Mouse (Mus musculus) embryonic stem cell, embryonic (primary cell): ENCODE measurements around the gene Gm11444.

Source experiments
- CTCF ChIA-PET, 4 experiments: fragments of 300-600 bp in 2 of 4; fragments of 350-600 bp in 2 of 4; sonication (Branson Sonifier 250); formaldehyde crosslinking; loops; one replicate each; lab custom pipeline; 2022; ENCODE audit warnings: inconsistent platforms in 2 of 4; lab: Charles Lee
- POLR2A ChIA-PET, 4 experiments: fragments of 300-600 bp in 2 of 4; fragments of 350-600 bp in 2 of 4; sonication (Branson Sonifier 250); formaldehyde crosslinking; loops; one replicate each; lab custom pipeline; 2022; ENCODE audit warnings: antibody characterized with exemption in 4 of 4, inconsistent platforms in 1 of 4; lab: Charles Lee

Gene Gm11444

GRCm38 (mm10) chr11:85850233-85850632, at the start of gene Gm11444:
Gene Gm11444, minus strand, starts transcription at chr11:85850333.
- POLR2A ChIA-PET = interaction anchor here in 2 of 4 experiments (0.6 to 1.9 kb wide), 7 partner anchors 10 to 615 kb away, joined by 3 to 8 read pairs (median 4); partner anchors contain the start of gene Appbp2 (in 1 of the 2)
- CTCF ChIA-PET = interaction anchor here (0.6 to 1.7 kb wide), 10 partner anchors 14 to 618 kb away, joined by 3 to 9 read pairs (median 4); no protein-coding TSS in a partner anchor

GRCm38 (mm10) chr11:85896335-85896985, 46.3 kb upstream of the Gm11444 start:
- ChIA-PET POLR2A (interaction anchor here in 1 of 4 experiments (0.9 kb wide), 1 partner anchor 29 kb away, joined by 4 read pairs; no protein-coding TSS in a partner anchor), CTCF (interaction anchor here in 2 of 4 experiments (0.5 to 0.9 kb wide), 2 partner anchors 76 to 1030 kb away, joined by 3 read pairs; no protein-coding TSS in a partner anchor)

- ChIA-PET POLR2A (interaction anchor here in 3 of 4 experiments (0.5 to 2.0 kb wide), 11 partner anchors 8 to 779 kb away, joined by 3 to 6 read pairs (median 3); partner anchors contain the start of genes Ints2 (in 1 of the 3) and Tbx4 (in 1 of the 3)), CTCF (interaction anchor here in 3 of 4 experiments (0.6 to 1.3 kb wide), 3 partner anchors 50 to 1726 kb away, joined by 3 read pairs; no protein-coding TSS in a partner anchor)
Observed at GRCm38 (mm10) chr11:85894731-85895545, 44.8 kb upstream of the Gm11444 start.

- ChIA-PET CTCF (interaction anchor here in 2 of 4 experiments (0.6 kb wide), 2 partner anchors 52 to 1725 kb away, joined by 3 read pairs; no protein-coding TSS in a partner anchor), POLR2A (interaction anchor here in 1 of 4 experiments (0.6 to 2.0 kb wide), 6 partner anchors 9 to 716 kb away, joined by 3 to 6 read pairs (median 3); no protein-coding TSS in a partner anchor)
Observed at GRCm38 (mm10) chr11:85894136-85894530, 44.0 kb upstream of the Gm11444 start.

- POLR2A ChIA-PET = interaction anchor here in 2 of 4 experiments (0.6 to 2.0 kb wide), 5 partner anchors 8 to 716 kb away, joined by 3 to 6 read pairs (median 3); no protein-coding TSS in a partner anchor
- CTCF ChIA-PET = interaction anchor here in 1 of 4 experiments (0.6 kb wide), 1 partner anchor 51 kb away, joined by 3 read pairs; no protein-coding TSS in a partner anchor
Observed at GRCm38 (mm10) chr11:85893400-85894135, 43.4 kb upstream of the Gm11444 start.

- ChIA-PET POLR2A (no interaction called here), CTCF (no interaction called here)
Observed at GRCm38 (mm10) chr11:85892771-85893170, 42.6 kb upstream of the Gm11444 start.

- ChIA-PET POLR2A (interaction anchor here in 2 of 4 experiments (1.1 to 1.5 kb wide), 2 partner anchors 9 to 10 kb away, joined by 6 read pairs; no protein-coding TSS in a partner anchor), CTCF (no interaction called here)
Observed at GRCm38 (mm10) chr11:85891692-85892040, 41.5 kb upstream of the Gm11444 start.

- POLR2A ChIA-PET = interaction anchor here in 3 of 4 experiments (0.7 to 1.5 kb wide), 5 partner anchors 9 to 1926 kb away, joined by 3 to 6 read pairs (median 4); no protein-coding TSS in a partner anchor
Observed at GRCm38 (mm10) chr11:85891010-85891691, 41.0 kb upstream of the Gm11444 start.

GRCm38 (mm10) chr11:85890563-85890845, 40.4 kb upstream of the Gm11444 start:
- ChIA-PET POLR2A (interaction anchor here in 2 of 4 experiments (1.0 to 1.5 kb wide), 4 partner anchors 9 to 34 kb away, joined by 3 to 6 read pairs (median 4); no protein-coding TSS in a partner anchor), CTCF (interaction anchor here in 2 of 4 experiments (0.5 to 0.7 kb wide), 6 partner anchors 12 to 570 kb away, joined by 3 to 7 read pairs (median 4); partner anchors contain the start of gene Gm11444 (in 1 of the 2))

More at GRCm38 (mm10) chr11:85891010-85891691, 41.0 kb upstream of the Gm11444 start:
- CTCF ChIA-PET = interaction anchor here in 2 of 4 experiments (0.6 to 0.7 kb wide), 4 partner anchors 40 to 527 kb away, joined by 3 to 5 read pairs (median 4); partner anchors contain the start of gene Gm11444 (in 1 of the 2)

GRCm38 (mm10) chr11:85889730-85890562, 39.8 kb upstream of the Gm11444 start:
- CTCF ChIA-PET = interaction anchor here in 3 of 4 experiments (0.5 to 2.0 kb wide), 4 partner anchors 10 to 570 kb away, joined by 3 to 7 read pairs (median 4); no protein-coding TSS in a partner anchor
- POLR2A ChIA-PET = interaction anchor here in 2 of 4 experiments (1.0 to 2.5 kb wide), 8 partner anchors 8 to 1218 kb away, joined by 3 to 21 read pairs (median 3); partner anchors contain the start of gene Prr11 (in 1 of the 2)

- ChIA-PET CTCF (interaction anchor here in 2 of 4 experiments (0.9 to 2.0 kb wide), 2 partner anchors 11 to 83 kb away, joined by 3 to 5 read pairs; no protein-coding TSS in a partner anchor), POLR2A (interaction anchor here in 3 of 4 experiments (0.7 to 2.5 kb wide), 7 partner anchors 10 to 1376 kb away, joined by 3 to 21 read pairs (median 3); partner anchors contain the start of genes Aatf (in 1 of the 3) and Prr11 (in 1 of the 3))
Observed at GRCm38 (mm10) chr11:85889056-85889729, 39.1 kb upstream of the Gm11444 start.

- POLR2A ChIA-PET = interaction anchor here (0.6 to 2.5 kb wide), 11 partner anchors 10 to 1997 kb away, joined by 3 to 21 read pairs (median 3); partner anchors contain the start of genes Aatf (in 1 of the 4) and Prr11 (in 1 of the 4)
- CTCF ChIA-PET = interaction anchor here in 1 of 4 experiments (1.0 to 2.0 kb wide), 2 partner anchors 12 to 84 kb away, joined by 4 to 5 read pairs; no protein-coding TSS in a partner anchor
Observed at GRCm38 (mm10) chr11:85888451-85888961, 38.4 kb upstream of the Gm11444 start.

- ChIA-PET POLR2A (interaction anchor here in 3 of 4 experiments (0.6 to 2.5 kb wide), 5 partner anchors 10 to 1996 kb away, joined by 3 to 21 read pairs (median 3); no protein-coding TSS in a partner anchor), CTCF (interaction anchor here in 1 of 4 experiments (1.0 to 2.0 kb wide), 2 partner anchors 12 to 84 kb away, joined by 4 to 5 read pairs; no protein-coding TSS in a partner anchor)
Observed at GRCm38 (mm10) chr11:85887801-85888450, 37.8 kb upstream of the Gm11444 start.

GRCm38 (mm10) chr11:85887273-85887672, 37.1 kb upstream of the Gm11444 start:
- ChIA-PET CTCF (interaction anchor here in 1 of 4 experiments (1.0 kb wide), 1 partner anchor 85 kb away, joined by 4 read pairs; no protein-coding TSS in a partner anchor), POLR2A (interaction anchor here in 2 of 4 experiments (0.7 to 1.5 kb wide), 2 partner anchors 8 to 13 kb away, joined by 3 to 11 read pairs; no protein-coding TSS in a partner anchor)
